Comparison of ENCODE assay signal across 17 mouse cellular contexts in the genomic region with DNA sequence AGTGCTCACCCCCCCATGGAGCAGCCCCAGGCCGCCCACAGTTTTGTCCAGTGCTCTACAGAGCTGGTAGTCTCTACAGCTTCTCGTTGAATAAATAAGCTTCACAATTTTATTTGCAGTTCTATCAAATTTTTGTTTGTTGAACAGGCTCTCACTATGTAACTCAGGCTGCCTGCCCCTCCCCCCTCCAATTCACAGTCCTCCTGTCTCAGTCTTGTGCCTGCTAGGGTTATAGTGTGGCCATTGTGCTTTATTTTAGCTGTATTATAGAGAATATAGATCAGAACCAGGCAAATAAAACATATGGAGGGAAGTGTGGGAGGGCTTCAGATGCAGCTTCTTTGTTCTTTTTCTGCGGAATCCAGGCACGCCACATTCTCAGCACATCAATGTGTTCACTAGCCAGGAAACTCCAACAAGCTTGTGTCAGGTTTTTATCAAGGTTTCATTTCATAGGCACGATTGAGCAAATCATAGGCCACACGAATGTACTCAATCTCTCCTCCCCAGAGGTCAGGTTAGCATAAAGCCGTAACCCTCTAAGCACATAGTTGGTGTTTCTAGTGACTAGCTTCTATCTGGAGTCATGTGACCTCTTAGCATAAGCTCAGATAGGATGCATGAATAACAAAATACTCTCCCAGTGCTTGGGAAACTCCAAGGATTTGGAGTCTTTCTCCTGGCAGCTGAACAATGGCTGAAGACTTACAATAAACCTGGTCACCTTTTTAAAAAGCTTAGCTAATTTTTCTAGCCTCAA.
DNase-seq lines count a peak whose midpoint lies in the region; ATAC-seq and TF ChIP-seq lines count a peak whose summit lies in the region.
"Had no signal": no experiment of that assay in that cellular context is flagged by ENCODE, and none has a peak within 500 bp of the region (broad histone marks: within the 10 kb centered on the region; RNA-seq: fewer than 3 reads in every experiment).

No protein-coding gene starts in this region.

- H3K4me1 ChIP-seq in hindbrain, embryonic 11.5 days (replicated peaks; ENCODE audit: control insufficient read depth, insufficient read depth, low read length), result no peaks in the 10 kb centered on the region
- no peaks in the 10 kb centered on the region; the same call in 1 of the 2 replicates for H3K4me1 ChIP-seq in hindbrain, embryonic 16.5 days (ENCODE audit: control insufficient read depth, insufficient read depth, low read depth, low read length)
- H3K4me1 ChIP-seq in MEL (ENCODE audit: control insufficient read depth in 1 of 2, insufficient read depth in 2 of 2, low read length in 2 of 2), result no peaks in the 10 kb centered on the region
- H3K4me1 ChIP-seq in forebrain, embryonic 12.5 days, result peaks cover 14% of the 10 kb centered on the region
- peaks cover 30% of the 10 kb centered on the region for H3K4me1 ChIP-seq in midbrain, embryonic 10.5 days
- H3K4me1 ChIP-seq: embryonic facial prominence, embryonic 15.5 days; limb, embryonic 15.5 days had no signal

- H3K9ac ChIP-seq in hindbrain, embryonic 11.5 days (ENCODE audit: low read depth, low read length), result no peak overlapping the region
- no peak overlapping the region for H3K9ac ChIP-seq in hindbrain, embryonic 16.5 days (ENCODE audit: low read depth, low read length)
- H3K9ac ChIP-seq in MEL (ENCODE audit: control insufficient read depth, low read depth, low read length, poor library complexity, severe bottlenecking), result no peak overlapping the region
- H3K9ac ChIP-seq in forebrain, embryonic 12.5 days, result no peak overlapping the region
- H3K9ac ChIP-seq: embryonic facial prominence, embryonic 15.5 days; heart, embryonic 15.5 days; limb, embryonic 15.5 days; liver, postnatal 0 days had no signal

- no peaks in the 10 kb centered on the region for H3K9me3 ChIP-seq in hindbrain, embryonic 11.5 days (ENCODE audit: control insufficient read depth, low read length)
- no peaks in the 10 kb centered on the region for H3K9me3 ChIP-seq in hindbrain, embryonic 16.5 days (ENCODE audit: control insufficient read depth, low read length)
- no peaks in the 10 kb centered on the region for H3K9me3 ChIP-seq in MEL (replicated peaks; ENCODE audit: insufficient read depth, low read length)
- no peaks in the 10 kb centered on the region for H3K9me3 ChIP-seq in forebrain, embryonic 12.5 days
- no peaks in the 10 kb centered on the region; the same call in 1 of the 2 replicates for H3K9me3 ChIP-seq in midbrain, embryonic 10.5 days (replicated peaks)
- H3K9me3 ChIP-seq: embryonic facial prominence, embryonic 15.5 days; heart, embryonic 15.5 days; limb, embryonic 15.5 days had no signal

- no peaks in the 10 kb centered on the region for H3K36me3 ChIP-seq in hindbrain, embryonic 11.5 days (ENCODE audit: control insufficient read depth, insufficient read depth, low read length)
- peaks cover 3% of the 10 kb centered on the region; the same call in 1 of the 2 replicates for H3K36me3 ChIP-seq in hindbrain, embryonic 16.5 days (ENCODE audit: control insufficient read depth, insufficient read depth, low read length)
- peaks cover 2 to 17% of the 10 kb centered on the region in 2 experiments; a peak in 2 of 4 replicates for H3K36me3 ChIP-seq in MEL (ENCODE audit: control insufficient read depth in 1 of 2, insufficient read depth in 2 of 2, low read length in 2 of 2)
- H3K36me3 ChIP-seq in forebrain, embryonic 12.5 days (replicated peaks), result peaks cover 12% of the 10 kb centered on the region
- peaks cover 35% of the 10 kb centered on the region for H3K36me3 ChIP-seq in midbrain, embryonic 10.5 days
- H3K36me3 ChIP-seq: heart, embryonic 15.5 days had no signal

- H3K27me3 ChIP-seq in hindbrain, embryonic 11.5 days (ENCODE audit: control insufficient read depth, insufficient read depth, low read length), result no peaks in the 10 kb centered on the region
- no peaks in the 10 kb centered on the region for H3K27me3 ChIP-seq in hindbrain, embryonic 16.5 days (replicated peaks; ENCODE audit: control insufficient read depth, insufficient read depth, low read length)
- no peaks in the 10 kb centered on the region for H3K27me3 ChIP-seq in MEL (ENCODE audit: control insufficient read depth in 1 of 2, insufficient read depth in 2 of 2, low read length in 2 of 2)
- H3K27me3 ChIP-seq in forebrain, embryonic 12.5 days, result no peaks in the 10 kb centered on the region
- no peaks in the 10 kb centered on the region for H3K27me3 ChIP-seq in midbrain, embryonic 10.5 days (ENCODE audit: low read depth, poor library complexity, severe bottlenecking)
- H3K27me3 ChIP-seq: embryonic facial prominence, embryonic 15.5 days; heart, embryonic 15.5 days; limb, embryonic 15.5 days had no signal

- no peak overlapping the region for H3K4me2 ChIP-seq in hindbrain, embryonic 11.5 days (replicated peaks; ENCODE audit: low read depth, low read length)
- H3K4me2 ChIP-seq in hindbrain, embryonic 16.5 days (ENCODE audit: low read length), result no peak overlapping the region
- H3K4me2 ChIP-seq in forebrain, embryonic 12.5 days, result no peak overlapping the region
- H3K4me2 ChIP-seq: embryonic facial prominence, embryonic 15.5 days; heart, embryonic 15.5 days; limb, embryonic 15.5 days had no signal

- TF ChIP-seq CTCF in MEL (IDR thresholded peaks at IDR 0.05 in 2 of 3, conservative IDR thresholded peaks at IDR 0.05 in 1 of 3; ENCODE audit: control insufficient read depth in 1 of 3, insufficient read depth in 1 of 3, low read depth in 2 of 3, low read length in 3 of 3, poor library complexity in 1 of 3, severe bottlenecking in 1 of 3), result no peak

- no peaks in the 10 kb centered on the region for H3K79me2 ChIP-seq in MEL (ENCODE audit: control insufficient read depth, insufficient read depth, low read length, poor library complexity)

- DNase-seq in hindbrain, embryonic 11.5 days (ENCODE audit: low spot score), result peak; percentile 24
- no peak for DNase-seq in MEL (ENCODE audit: low read depth, low spot score)
- no peak for DNase-seq in midbrain, embryonic 10.5 days (ENCODE audit: low spot score)
- DNase-seq in spleen, postnatal 10 days (ENCODE audit: low spot score in 2 of 2), result no peak
- no peak for DNase-seq in embryo, embryonic 9.5 days (ENCODE audit: extremely low spot score)
- DNase-seq in cerebellum, adult 9-11 months, result no peak
- DNase-seq: adrenal gland, adult 2 months; B cell, adult 2 months; cerebellum, adult 2 months; kidney, adult 9 months; liver, postnatal 0 days had no signal

- TF ChIP-seq RAD21 in MEL (IDR thresholded peaks at IDR 0.05; ENCODE audit: low read depth, low read length), result no peak

- TF ChIP-seq EP300 in MEL (IDR thresholded peaks at IDR 0.05; ENCODE audit: low read depth in 1 of 2, low read length in 2 of 2), result no peak

- no peak for ATAC-seq in hindbrain, embryonic 11.5 days (ENCODE audit: low FRiP score)
- no peak for ATAC-seq in hindbrain, embryonic 16.5 days
- no peak for ATAC-seq in forebrain, embryonic 12.5 days (ENCODE audit: low FRiP score)
- ATAC-seq: liver, postnatal 0 days had no signal

- no peak overlapping the region for H3K27ac ChIP-seq in hindbrain, embryonic 11.5 days (ENCODE audit: low read depth, low read length)
- no peak overlapping the region for H3K27ac ChIP-seq in hindbrain, embryonic 16.5 days (ENCODE audit: low read depth, low read length)
- no peak overlapping the region for H3K27ac ChIP-seq in MEL (ENCODE audit: control insufficient read depth, low read depth, low read length)
- H3K27ac ChIP-seq in forebrain, embryonic 12.5 days, result peak overlapping the region; percentile 59
- H3K27ac ChIP-seq in midbrain, embryonic 10.5 days (replicated peaks), result peak overlapping the region; percentile 79
- H3K27ac ChIP-seq: embryonic facial prominence, embryonic 15.5 days; heart, embryonic 15.5 days; limb, embryonic 15.5 days; macrophage had no signal

- TF ChIP-seq POLR2A in MEL (IDR thresholded peaks at IDR 0.05; ENCODE audit: control insufficient read depth in 1 of 2, insufficient read depth in 1 of 2, low read depth in 1 of 2, low read length in 2 of 2, poor library complexity in 1 of 2), result no peak

- H3K4me3 ChIP-seq in hindbrain, embryonic 11.5 days (ENCODE audit: low read depth, low read length), result no peak overlapping the region
- H3K4me3 ChIP-seq in hindbrain, embryonic 16.5 days (ENCODE audit: low read length), result no peak overlapping the region
- no peak overlapping the region for H3K4me3 ChIP-seq in MEL (ENCODE audit: control insufficient read depth in 1 of 2, insufficient read depth in 1 of 2, low read depth in 2 of 2, low read length in 2 of 2)
- H3K4me3 ChIP-seq in forebrain, embryonic 12.5 days (replicated peaks), result no peak overlapping the region
- H3K4me3 ChIP-seq in midbrain, embryonic 10.5 days, result no peak overlapping the region
- H3K4me3 ChIP-seq: embryonic facial prominence, embryonic 15.5 days; heart, embryonic 15.5 days; limb, embryonic 15.5 days had no signal

- 70% methylated on average over 7 of the region's 7 CpGs for WGBS in hindbrain, embryonic 11.5 days
- 50% methylated on average over 7 of the region's 7 CpGs for WGBS in hindbrain, embryonic 16.5 days
- WGBS in forebrain, embryonic 12.5 days, result 63% methylated on average over 7 of the region's 7 CpGs
- 62% methylated on average over 7 of the region's 7 CpGs for WGBS in midbrain, embryonic 10.5 days

TF ChIP-seq in MEL, 35 proteins besides CTCF, POLR2A, EP300 and RAD21:
- TF ChIP-seq KAT2A (conservative IDR thresholded peaks at IDR 0.05; ENCODE audit: low read depth, low read length) (no peak), USF1 (IDR thresholded peaks at IDR 0.05; ENCODE audit: low read depth, low read length) (peak; percentile 44; the same call in 1 of the 2 replicates), NRF1 (IDR thresholded peaks at IDR 0.05; ENCODE audit: insufficient read depth, low read depth, low read length, poor library complexity, severe bottlenecking) (no peak), HCFC1 (IDR thresholded peaks at IDR 0.05; ENCODE audit: low read depth, low read length) (no peak)

Comparison
In these comparisons a context has a peak if more than half of its experiments do, and no peak if none do; other contexts are left out.
1. H3K27ac ChIP-seq: peak in forebrain, embryonic 12.5 days (single experiment) and midbrain, embryonic 10.5 days (single experiment); none in hindbrain, embryonic 11.5 days (single experiment), hindbrain, embryonic 16.5 days (single experiment) and MEL (single experiment).